Comparison of ENCODE assay signal across 15 mouse cellular contexts in the genomic region with DNA sequence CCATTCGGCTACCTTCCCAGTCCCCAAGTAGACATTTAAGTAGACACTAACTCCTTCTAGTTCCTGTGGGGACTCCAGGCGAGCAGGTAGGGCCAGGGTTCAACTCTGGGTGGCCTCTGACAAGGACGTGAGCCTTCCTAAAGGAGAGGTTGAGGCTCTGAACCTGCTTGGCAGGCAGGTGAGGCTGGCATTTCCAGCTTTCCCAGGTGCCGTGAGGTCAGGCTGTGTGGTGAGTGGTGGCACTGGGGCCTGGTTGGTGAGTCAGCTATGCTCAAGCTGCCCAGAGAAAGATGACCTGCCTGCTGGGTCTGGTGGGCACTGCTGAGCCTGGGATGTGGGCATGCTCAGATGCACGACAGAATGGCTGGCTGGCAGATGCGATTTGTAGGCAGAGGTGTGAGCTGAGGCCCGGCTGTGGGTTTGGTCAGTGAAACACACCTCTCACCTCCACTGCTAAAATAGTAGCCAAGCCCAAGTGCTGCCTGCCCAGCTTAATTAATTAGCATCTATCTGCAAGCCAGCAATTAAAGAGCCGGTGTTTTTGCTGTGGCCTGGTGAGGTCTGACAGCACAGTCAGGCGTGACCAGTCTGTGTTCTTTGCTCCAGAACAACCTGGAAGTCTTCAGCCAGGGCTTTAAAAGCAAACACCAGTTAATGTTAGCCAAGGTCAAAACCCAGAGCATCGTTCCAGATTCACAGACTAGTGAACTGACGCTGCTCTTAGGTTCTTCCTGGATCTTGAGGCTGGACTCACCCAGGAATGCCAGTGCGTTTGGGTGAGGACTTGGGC. TPM values are rescaled to one million over a fixed set of nuclear protein-coding genes. Genes with fewer than 3 reads are reported as not detected.
DNase-seq lines count a peak whose midpoint lies in the region; ATAC-seq and TF ChIP-seq lines count a peak whose summit lies in the region.
"Had no signal": no experiment of that assay in that cellular context is flagged by ENCODE, and none has a peak within 500 bp of the region (broad histone marks: within the 10 kb centered on the region; RNA-seq: fewer than 3 reads in every experiment).

No protein-coding gene starts in this region.

- ATAC-seq in kidney, embryonic 14.5 days (ENCODE audit: low FRiP score, low TSS enrichment): no peak
- no peak for ATAC-seq in liver, embryonic 13.5 days (ENCODE audit: low read depth)
- no peak for ATAC-seq in midbrain, postnatal 0 days (ENCODE audit: low FRiP score)
- ATAC-seq in hindbrain, embryonic 11.5 days (ENCODE audit: low FRiP score): no peak
- ATAC-seq: forebrain, embryonic 16.5 days; midbrain, embryonic 13.5 days had no signal

- no peak overlapping the region for H3K4me3 ChIP-seq in kidney, embryonic 14.5 days (ENCODE audit: low read length)
- H3K4me3 ChIP-seq in liver, embryonic 13.5 days (replicated peaks): no peak overlapping the region
- no peak overlapping the region for H3K4me3 ChIP-seq in midbrain, postnatal 0 days (ENCODE audit: low read depth, low read length)
- H3K4me3 ChIP-seq in hindbrain, embryonic 11.5 days (ENCODE audit: low read depth, low read length): no peak overlapping the region
- H3K4me3 ChIP-seq: limb, embryonic 15.5 days; midbrain, embryonic 13.5 days had no signal

- TF ChIP-seq CTCF in midbrain, postnatal 0 days (IDR thresholded peaks at IDR 0.05): no peak

- peak; percentile 41 for DNase-seq in kidney, adult 18-20 months
- peak; percentile 42 for DNase-seq in MN1 (ENCODE audit: low spot score)
- peak; percentile 56 to 68 for DNase-seq in kidney, adult 8-10 months
- no peak for DNase-seq in liver, embryonic 13.5 days
- DNase-seq in layer of hippocampus, adult 9-10 months (ENCODE audit: low spot score): no peak
- no peak for DNase-seq in midbrain, postnatal 0 days (ENCODE audit: low spot score)
- no peak for DNase-seq in hindbrain, embryonic 11.5 days (ENCODE audit: low spot score)
- DNase-seq: adrenal gland, postnatal 10 days; cerebellum, postnatal 10 days; heart, postnatal 36 days had no signal

- WGBS in kidney, embryonic 14.5 days: 49% methylated on average over 12 of the region's 12 CpGs
- 80% methylated on average over 12 of the region's 12 CpGs for WGBS in liver, embryonic 13.5 days (ENCODE audit: insufficient replicate concordance)
- WGBS in midbrain, postnatal 0 days: 78% methylated on average over 12 of the region's 12 CpGs
- WGBS in hindbrain, embryonic 11.5 days: 86% methylated on average over 12 of the region's 12 CpGs

- no peaks in the 10 kb centered on the region for H3K27me3 ChIP-seq in kidney, embryonic 14.5 days (ENCODE audit: control insufficient read depth, insufficient read depth, low read length)
- no peaks in the 10 kb centered on the region for H3K27me3 ChIP-seq in liver, embryonic 13.5 days
- no peaks in the 10 kb centered on the region for H3K27me3 ChIP-seq in midbrain, postnatal 0 days (ENCODE audit: insufficient read depth, low read length)
- H3K27me3 ChIP-seq in hindbrain, embryonic 11.5 days (ENCODE audit: control insufficient read depth, insufficient read depth, low read length): no peaks in the 10 kb centered on the region
- H3K27me3 ChIP-seq: limb, embryonic 15.5 days; midbrain, embryonic 13.5 days had no signal

- no peak overlapping the region for H3K4me2 ChIP-seq in kidney, embryonic 14.5 days (replicated peaks; ENCODE audit: low read depth, low read length)
- H3K4me2 ChIP-seq in liver, embryonic 13.5 days: 0 out of 2 replicates have a peak overlapping the region, but pooled peaks have one; percentile 3
- H3K4me2 ChIP-seq in midbrain, postnatal 0 days (ENCODE audit: low read depth, low read length, poor library complexity, severe bottlenecking): no peak overlapping the region
- no peak overlapping the region for H3K4me2 ChIP-seq in hindbrain, embryonic 11.5 days (replicated peaks; ENCODE audit: low read depth, low read length)
- H3K4me2 ChIP-seq: limb, embryonic 15.5 days; midbrain, embryonic 13.5 days had no signal

- H3K27ac ChIP-seq in kidney, embryonic 14.5 days (ENCODE audit: low read depth, low read length): no peak overlapping the region
- H3K27ac ChIP-seq in liver, embryonic 13.5 days: peak overlapping the region; percentile 21
- no peak overlapping the region for H3K27ac ChIP-seq in midbrain, postnatal 0 days (ENCODE audit: low read depth, low read length)
- H3K27ac ChIP-seq in hindbrain, embryonic 11.5 days (ENCODE audit: low read depth, low read length): no peak overlapping the region
- H3K27ac ChIP-seq: limb, embryonic 15.5 days; midbrain, embryonic 13.5 days had no signal

- no peaks in the 10 kb centered on the region for H3K36me3 ChIP-seq in kidney, embryonic 14.5 days (ENCODE audit: control insufficient read depth, insufficient read depth, low read length)
- H3K36me3 ChIP-seq in liver, embryonic 13.5 days: peaks cover 49% of the 10 kb centered on the region
- peaks cover 6% of the 10 kb centered on the region for H3K36me3 ChIP-seq in midbrain, postnatal 0 days (ENCODE audit: insufficient read depth, low read length)
- no peaks in the 10 kb centered on the region for H3K36me3 ChIP-seq in hindbrain, embryonic 11.5 days (ENCODE audit: control insufficient read depth, insufficient read depth, low read length)

- no peaks in the 10 kb centered on the region for H3K9me3 ChIP-seq in kidney, embryonic 14.5 days (ENCODE audit: control insufficient read depth, low read length)
- no peaks in the 10 kb centered on the region for H3K9me3 ChIP-seq in liver, embryonic 13.5 days (replicated peaks)
- no peaks in the 10 kb centered on the region for H3K9me3 ChIP-seq in midbrain, postnatal 0 days (ENCODE audit: low read length)
- no peaks in the 10 kb centered on the region for H3K9me3 ChIP-seq in hindbrain, embryonic 11.5 days (ENCODE audit: control insufficient read depth, low read length)
- H3K9me3 ChIP-seq: G1E; limb, embryonic 15.5 days; midbrain, embryonic 13.5 days had no signal

- no peaks in the 10 kb centered on the region for H3K4me1 ChIP-seq in kidney, embryonic 14.5 days (ENCODE audit: control insufficient read depth, insufficient read depth, low read length)
- H3K4me1 ChIP-seq in liver, embryonic 13.5 days (replicated peaks): peaks cover 68% of the 10 kb centered on the region
- H3K4me1 ChIP-seq in midbrain, postnatal 0 days (ENCODE audit: insufficient read depth, low read length): no peaks in the 10 kb centered on the region; the same call in 1 of the 2 replicates
- no peaks in the 10 kb centered on the region for H3K4me1 ChIP-seq in hindbrain, embryonic 11.5 days (replicated peaks; ENCODE audit: control insufficient read depth, insufficient read depth, low read length)
- H3K4me1 ChIP-seq: limb, embryonic 15.5 days; midbrain, embryonic 13.5 days had no signal

- H3K9ac ChIP-seq in kidney, embryonic 14.5 days (ENCODE audit: low read depth, low read length): no peak overlapping the region
- peak overlapping the region; percentile 30; the same call in 1 of the 2 replicates for H3K9ac ChIP-seq in liver, embryonic 13.5 days
- no peak overlapping the region for H3K9ac ChIP-seq in midbrain, postnatal 0 days (replicated peaks; ENCODE audit: low read length, poor library complexity, severe bottlenecking)
- H3K9ac ChIP-seq in hindbrain, embryonic 11.5 days (ENCODE audit: low read depth, low read length): no peak overlapping the region
- H3K9ac ChIP-seq: limb, embryonic 15.5 days; midbrain, embryonic 13.5 days had no signal

RNA-seq across cellular contexts. Expression of a gene that starts 7.2 kb away (rescaled TPM):
- 6.0 and 6.1 TPM in 2 replicates for polyA plus RNA-seq in kidney, embryonic 14.5 days (2014; fragmentation: Nextera tagmentation; extraction: Ambion mirVana)
- polyA plus RNA-seq in liver, embryonic 13.5 days (2015; fragmentation: Nextera tagmentation; extraction: Ambion mirVana): 20.8 and 23.1 TPM in 2 replicates
- 27.2 and 29.6 TPM in 2 replicates for total RNA-seq in midbrain, postnatal 0 days (2014; rRNA removed)
- polyA plus RNA-seq in midbrain, postnatal 0 days (2015; fragmentation: Nextera tagmentation; extraction: Ambion mirVana): 20.6 and 21.0 TPM in 2 replicates
- 12.1 and 15.2 TPM in 2 replicates for polyA plus RNA-seq in hindbrain, embryonic 11.5 days (2014; fragmentation: Nextera tagmentation; extraction: Ambion mirVana)

RNA-seq across cellular contexts. Expression of a gene that starts 11.9 kb away (rescaled TPM):
- polyA plus RNA-seq in kidney, embryonic 14.5 days (2014; fragmentation: Nextera tagmentation; extraction: Ambion mirVana): 0.22 and 0.26 TPM in 2 replicates
- polyA plus RNA-seq in liver, embryonic 13.5 days (2015; fragmentation: Nextera tagmentation; extraction: Ambion mirVana): not detected in 2 replicates
- total RNA-seq in midbrain, postnatal 0 days (2014; rRNA removed): 9.6 and 9.7 TPM in 2 replicates
- polyA plus RNA-seq in midbrain, postnatal 0 days (2015; fragmentation: Nextera tagmentation; extraction: Ambion mirVana): 1.1 and 1.5 TPM in 2 replicates
- polyA plus RNA-seq in hindbrain, embryonic 11.5 days (2014; fragmentation: Nextera tagmentation; extraction: Ambion mirVana): 0.97 and 1.1 TPM in 2 replicates

RNA-seq across cellular contexts. Expression of a gene that starts 29.9 kb away (rescaled TPM):
- 73.9 and 93.9 TPM in 2 replicates for polyA plus RNA-seq in kidney, embryonic 14.5 days (2014; fragmentation: Nextera tagmentation; extraction: Ambion mirVana)
- polyA plus RNA-seq in liver, embryonic 13.5 days (2015; fragmentation: Nextera tagmentation; extraction: Ambion mirVana): 81.9 and 86.0 TPM in 2 replicates
- total RNA-seq in midbrain, postnatal 0 days (2014; rRNA removed): 140 and 153 TPM in 2 replicates
- polyA plus RNA-seq in midbrain, postnatal 0 days (2015; fragmentation: Nextera tagmentation; extraction: Ambion mirVana): 209 and 245 TPM in 2 replicates
- 106 and 109 TPM in 2 replicates for polyA plus RNA-seq in hindbrain, embryonic 11.5 days (2014; fragmentation: Nextera tagmentation; extraction: Ambion mirVana)

RNA-seq across cellular contexts. Expression of a gene that starts 38.3 kb away (rescaled TPM):
- 22.3 and 22.5 TPM in 2 replicates for polyA plus RNA-seq in kidney, embryonic 14.5 days (2014; fragmentation: Nextera tagmentation; extraction: Ambion mirVana)
- polyA plus RNA-seq in liver, embryonic 13.5 days (2015; fragmentation: Nextera tagmentation; extraction: Ambion mirVana): 15.6 and 15.9 TPM in 2 replicates
- 16.2 and 24.4 TPM in 2 replicates for total RNA-seq in midbrain, postnatal 0 days (2014; rRNA removed)
- 23.3 and 26.2 TPM in 2 replicates for polyA plus RNA-seq in midbrain, postnatal 0 days (2015; fragmentation: Nextera tagmentation; extraction: Ambion mirVana)
- 3.1 and 4.3 TPM in 2 replicates for polyA plus RNA-seq in hindbrain, embryonic 11.5 days (2014; fragmentation: Nextera tagmentation; extraction: Ambion mirVana)

RNA-seq across cellular contexts. Expression of a gene that starts 39.9 kb away (rescaled TPM):
- 1.0 and 1.2 TPM in 2 replicates for polyA plus RNA-seq in kidney, embryonic 14.5 days (2014; fragmentation: Nextera tagmentation; extraction: Ambion mirVana)
- polyA plus RNA-seq in liver, embryonic 13.5 days (2015; fragmentation: Nextera tagmentation; extraction: Ambion mirVana): 2.4 and 2.6 TPM in 2 replicates
- 0.93 and 4.4 TPM in 2 replicates for total RNA-seq in midbrain, postnatal 0 days (2014; rRNA removed)
- polyA plus RNA-seq in midbrain, postnatal 0 days (2015; fragmentation: Nextera tagmentation; extraction: Ambion mirVana): 1.5 and 1.9 TPM in 2 replicates
- polyA plus RNA-seq in hindbrain, embryonic 11.5 days (2014; fragmentation: Nextera tagmentation; extraction: Ambion mirVana): 0.54 and 1.0 TPM in 2 replicates
- polyA plus RNA-seq: G1E had no signal

Comparison
In these comparisons a context has a peak if more than half of its experiments do, and no peak if none do; other contexts are left out.
1. DNase-seq: peak in kidney, adult 18-20 months (single experiment), MN1 (single experiment) and kidney, adult 8-10 months (2 of 2); none in liver, embryonic 13.5 days (single experiment), layer of hippocampus, adult 9-10 months (single experiment), midbrain, postnatal 0 days (single experiment) and hindbrain, embryonic 11.5 days (single experiment).